Mouse (Mus musculus): ENCODE measurements around the gene Tcl1b5.

The Tcl1b5 gene

GRCm38 (mm10) chr12:105209231-105209630 is 33.1 kb downstream of the Tcl1b5 start:
- DNase-seq (ENCODE audit: low read depth): no peak

DNA sequence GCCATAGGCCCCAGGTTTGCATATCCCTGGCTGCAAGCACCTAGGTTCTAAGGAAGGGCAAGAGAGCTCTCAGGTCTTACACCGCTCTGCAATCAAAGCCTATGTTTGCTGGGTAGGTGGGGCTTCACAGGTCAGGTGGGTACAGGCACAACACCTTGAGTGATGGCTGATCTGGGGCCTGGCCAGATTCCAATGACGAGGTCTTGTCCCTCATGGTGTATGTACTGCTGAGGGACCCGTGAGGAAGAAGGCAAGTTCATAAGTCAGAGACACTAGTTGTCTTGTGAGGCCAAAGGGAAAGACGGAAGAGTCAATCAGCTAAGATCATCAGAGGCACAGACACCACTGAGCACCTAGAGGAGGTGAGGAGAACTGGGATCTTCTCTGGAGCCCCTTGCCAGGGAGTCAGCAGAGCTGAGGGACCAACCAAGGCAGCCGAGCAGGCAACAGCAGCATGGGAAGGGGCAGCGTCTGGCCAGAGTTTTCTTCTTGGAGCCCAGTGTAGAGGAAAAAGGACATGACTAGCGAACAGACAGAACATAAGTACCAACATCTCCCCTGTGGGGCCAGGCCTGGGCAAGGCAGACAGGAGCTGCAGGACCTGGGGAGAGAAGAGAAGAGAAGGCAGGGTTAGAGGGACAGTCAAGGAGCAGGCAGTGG is 41.1 kb downstream of the Tcl1b5 start:
- no peak for DNase-seq (ENCODE audit: low read depth)

- DNase-seq (ENCODE audit: low read depth): no peak
These were observed 46.6 kb downstream of the Tcl1b5 start, which contains the start of gene Tcl1 for GRCm38 (mm10) chr12:105222601-105223319. Tcl1 (minus strand) TSS chr12:105222793.

- no peak for DNase-seq (ENCODE audit: low read depth)
These were observed 48.6 kb downstream of the Tcl1b5 start for GRCm38 (mm10) chr12:105224621-105225320.

Measured in c-Kit-positive CD71-positive TER-119-negative erythroid progenitor cells, embryonic 14.5 days (primary cell).